Mouse (Mus musculus): Measurements from ENCODE around the gene Sema3f. TPM values are rescaled to one million over a fixed set of nuclear protein-coding genes. Genes with fewer than 3 reads are reported as not detected.
A peak's percentile ranks its signal among the peaks of the same experiment; 100 is the strongest.

Sema3f gene
- polyA plus RNA-seq, 1 experiment from 2014 or later: 11.9 TPM

DNA sequence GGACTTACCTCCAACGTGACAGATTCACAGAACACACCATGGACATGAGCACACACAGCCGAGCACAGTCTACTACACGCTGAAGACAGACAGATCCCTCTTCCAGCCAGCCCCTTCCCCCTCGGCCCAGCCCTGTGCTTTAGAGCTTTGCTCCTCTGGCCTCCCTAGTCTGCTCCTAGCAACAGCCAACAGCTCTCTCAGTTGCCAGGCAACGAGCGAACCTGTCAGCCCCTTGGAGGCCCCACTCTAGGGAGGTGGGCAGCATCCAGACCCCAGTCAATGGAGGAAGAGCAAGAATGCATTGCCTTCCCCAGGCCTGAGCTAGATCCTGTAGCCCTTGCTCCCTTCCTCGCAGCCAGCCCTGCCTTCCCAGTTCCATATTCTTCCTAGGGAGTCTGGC is 73.2 kb downstream of the Sema3f start:
- Histone ChIP-seq H3K9ac (ENCODE audit: low read length) (peak overlapping the region; percentile 37), H3K4me1 (ENCODE audit: control insufficient read depth, insufficient read depth, low read length) (peaks cover 45% of the 10 kb centered on the region), H3K9me3 (ENCODE audit: control insufficient read depth, low read length) (no peaks in the 10 kb centered on the region), H3K36me3 (ENCODE audit: control insufficient read depth, insufficient read depth, low read length) (no peaks in the 10 kb centered on the region), H3K27me3 (ENCODE audit: control insufficient read depth, insufficient read depth, low read length) (no peaks in the 10 kb centered on the region), H3K4me2 (peak overlapping the region; percentile 38), H3K27ac (ENCODE audit: low read depth, low read length) (peak overlapping the region; percentile 92), H3K4me3 (ENCODE audit: low read depth, low read length) (0 out of 2 replicates have a peak overlapping the region, but pooled peaks have one; percentile 0)
- WGBS: 9% methylated on average over 7 of the region's 7 CpGs
- ATAC-seq (ENCODE audit: low FRiP score) (peak; percentile 76), DNase-seq (ENCODE audit: low spot score, missing footprints) (peak; percentile 97)

DNA sequence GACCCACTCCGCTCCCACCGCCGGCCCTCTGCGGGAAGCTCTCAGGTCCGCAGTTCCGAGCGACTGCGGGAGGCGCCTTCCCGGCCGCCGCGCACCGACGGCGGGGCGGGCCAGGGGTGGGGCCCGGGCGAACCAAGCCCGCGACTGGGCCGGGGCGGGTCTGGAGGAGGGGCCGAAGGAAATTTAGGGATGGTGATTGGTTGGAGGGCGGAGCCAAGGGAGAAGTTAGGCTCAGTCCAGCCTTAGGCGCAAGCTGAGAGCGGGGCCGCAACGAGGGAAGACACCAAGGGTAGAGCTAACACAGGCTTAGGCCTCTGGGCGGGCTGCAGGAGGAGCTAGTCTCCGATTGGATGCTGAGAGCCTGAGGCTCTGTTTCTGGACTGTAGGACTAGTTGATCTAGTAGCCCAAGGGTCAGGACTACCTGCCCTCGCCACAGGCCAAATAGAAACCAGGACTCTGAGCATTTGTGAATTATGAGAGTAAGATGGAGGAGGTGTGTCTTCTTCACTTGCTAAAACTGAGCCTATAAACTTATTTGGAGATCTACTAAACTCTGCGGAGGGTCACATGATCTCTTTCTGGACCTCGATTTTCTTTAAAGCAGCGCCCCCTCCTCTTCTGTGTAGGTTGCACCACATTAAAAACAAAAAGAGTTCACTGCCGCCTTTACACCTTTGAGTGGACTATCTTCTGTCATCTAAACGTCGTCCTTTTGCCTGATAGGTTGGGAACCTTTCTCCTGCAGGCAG is 74.8 kb downstream of the Sema3f start, which contains the start of gene Gnai2:
Gene Gnai2 (minus strand): TSS at position 89 of the 750 bp plus-strand sequence.
- H3K36me3 ChIP-seq (ENCODE audit: control insufficient read depth, insufficient read depth, low read length): no peaks in the 10 kb centered on the region
- no peaks in the 10 kb centered on the region for H3K27me3 ChIP-seq (ENCODE audit: control insufficient read depth, insufficient read depth, low read length)
- peaks cover 52% of the 10 kb centered on the region for H3K4me1 ChIP-seq (ENCODE audit: control insufficient read depth, insufficient read depth, low read length)
- H3K9me3 ChIP-seq (ENCODE audit: control insufficient read depth, low read length): no peaks in the 10 kb centered on the region
- DNase-seq (ENCODE audit: low spot score, missing footprints) (peak; percentile 98), ATAC-seq (ENCODE audit: low FRiP score) (peak; percentile 86)
- H3K9ac ChIP-seq (ENCODE audit: low read length): peak within 1 kb of the TSS; percentile 85
- peak within 1 kb of the TSS; percentile 67 for H3K4me3 ChIP-seq (ENCODE audit: low read depth, low read length)
- H3K4me2 ChIP-seq: peak within 1 kb of the TSS; percentile 97
- H3K27ac ChIP-seq (ENCODE audit: low read depth, low read length): peak within 1 kb of the TSS; percentile 100
- 3% methylated on average over 38 of the region's 38 CpGs for whole genome bisulfite sequencing

DNA sequence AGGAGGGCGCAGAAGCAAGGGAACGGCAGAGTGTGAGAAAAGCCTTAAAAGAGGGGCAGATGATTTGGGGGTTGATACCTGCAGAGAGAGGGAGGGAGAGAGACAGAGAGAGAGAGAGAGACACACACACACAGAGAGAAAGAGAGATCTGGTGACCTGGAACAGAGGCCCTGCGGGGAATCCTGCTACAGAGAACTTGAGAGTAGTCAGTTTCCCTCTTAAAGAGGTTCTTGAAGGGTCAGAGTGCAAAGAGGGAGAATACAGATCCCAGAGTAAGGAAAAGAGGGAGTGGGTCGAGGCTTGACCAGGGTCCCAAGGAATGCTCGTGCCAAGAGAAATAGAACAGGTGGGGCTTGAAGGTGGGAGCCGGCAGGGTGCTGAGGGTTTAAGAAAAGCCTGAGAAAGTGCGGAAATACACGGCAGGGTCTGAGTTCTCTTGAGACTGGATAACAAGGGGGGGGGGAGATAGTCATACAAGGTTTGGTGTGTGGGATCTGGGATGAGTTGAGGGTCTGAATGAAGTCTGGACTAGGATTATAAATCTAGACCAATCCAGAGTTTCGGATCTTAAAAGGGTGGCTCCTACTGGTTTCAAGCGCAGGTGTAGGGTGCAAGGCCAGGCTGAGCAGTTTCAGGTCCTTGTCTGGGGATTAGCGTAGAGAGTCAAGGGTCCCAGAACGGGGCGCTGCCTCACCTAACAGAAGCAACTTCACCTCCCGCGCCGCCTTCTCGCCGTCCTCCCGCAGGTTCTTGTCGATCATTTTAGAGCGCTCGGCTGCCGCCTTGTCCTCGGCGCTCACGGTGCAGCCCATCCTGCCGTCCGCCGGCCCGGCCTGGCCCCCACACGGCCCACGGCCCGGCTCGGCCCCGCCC is 75.6 kb downstream of the Sema3f start:
- Histone ChIP-seq H3K36me3 (ENCODE audit: control insufficient read depth, insufficient read depth, low read length) (no peaks in the 10 kb centered on the region; the same call in 1 of the 2 replicates), H3K4me2 (peak overlapping the region; percentile 97), H3K27ac (ENCODE audit: low read depth, low read length) (peak overlapping the region; percentile 100), H3K4me1 (ENCODE audit: control insufficient read depth, insufficient read depth, low read length) (peaks cover 57% of the 10 kb centered on the region), H3K9ac (ENCODE audit: low read length) (peak overlapping the region; percentile 85), H3K27me3 (ENCODE audit: control insufficient read depth, insufficient read depth, low read length) (no peaks in the 10 kb centered on the region), H3K4me3 (ENCODE audit: low read depth, low read length) (peak overlapping the region; percentile 67), H3K9me3 (ENCODE audit: control insufficient read depth, low read length) (no peaks in the 10 kb centered on the region)
- ATAC-seq (ENCODE audit: low FRiP score) (no peak), DNase-seq (ENCODE audit: low spot score, missing footprints) (peak; percentile 93)
- under 1% methylated on average over 35 of the region's 35 CpGs for WGBS

DNA sequence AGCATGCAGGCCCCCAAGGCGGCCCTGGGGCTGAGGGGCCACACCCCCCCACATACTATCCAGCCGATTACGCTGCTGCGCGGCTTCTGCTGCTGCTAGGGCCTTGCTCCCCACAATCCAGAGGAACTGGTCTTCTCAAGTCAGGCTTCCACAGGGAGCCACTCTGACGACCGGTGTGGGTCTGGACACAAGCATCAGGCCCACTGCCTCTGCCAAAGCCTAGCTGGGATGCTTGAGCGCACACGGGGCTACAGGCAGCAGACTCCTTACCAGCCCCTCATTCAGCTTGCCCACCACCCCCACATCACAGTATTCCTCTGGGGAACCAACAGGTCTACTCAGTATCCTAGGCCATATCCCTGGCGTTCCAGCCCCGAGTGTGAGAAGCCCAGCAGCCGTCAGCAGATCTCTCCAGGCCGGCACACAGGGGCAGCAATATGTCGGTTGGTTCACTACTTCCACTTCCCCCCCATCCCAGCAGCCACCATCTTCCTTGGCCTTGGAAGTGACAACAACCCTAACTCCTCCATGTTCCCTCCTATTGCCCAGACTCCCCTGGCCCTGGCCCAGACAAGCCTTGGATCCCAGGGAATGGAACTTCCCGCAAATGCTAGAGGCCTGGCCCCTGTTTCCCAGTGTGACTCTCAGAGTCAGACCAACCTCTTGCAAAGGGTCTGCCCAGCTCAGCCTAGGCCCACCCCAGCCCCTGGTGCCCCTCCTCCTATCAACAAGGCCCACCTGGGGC is 76.4 kb downstream of the Sema3f start:
- Histone ChIP-seq H3K9ac (ENCODE audit: low read length) (peak overlapping the region; percentile 85), H3K27ac (ENCODE audit: low read depth, low read length) (peak overlapping the region; percentile 100), H3K4me2 (peak overlapping the region; percentile 97), H3K9me3 (ENCODE audit: control insufficient read depth, low read length) (no peaks in the 10 kb centered on the region), H3K27me3 (ENCODE audit: control insufficient read depth, insufficient read depth, low read length) (no peaks in the 10 kb centered on the region), H3K4me1 (ENCODE audit: control insufficient read depth, insufficient read depth, low read length) (peaks cover 65% of the 10 kb centered on the region), H3K36me3 (ENCODE audit: control insufficient read depth, insufficient read depth, low read length) (no peaks in the 10 kb centered on the region; the same call in 1 of the 2 replicates), H3K4me3 (ENCODE audit: low read depth, low read length) (peak overlapping the region; percentile 67)
- WGBS: under 1% methylated on average over 15 of the region's 15 CpGs
- ATAC-seq (ENCODE audit: low FRiP score) (no peak), DNase-seq (ENCODE audit: low spot score, missing footprints) (peak; percentile 95)

DNA sequence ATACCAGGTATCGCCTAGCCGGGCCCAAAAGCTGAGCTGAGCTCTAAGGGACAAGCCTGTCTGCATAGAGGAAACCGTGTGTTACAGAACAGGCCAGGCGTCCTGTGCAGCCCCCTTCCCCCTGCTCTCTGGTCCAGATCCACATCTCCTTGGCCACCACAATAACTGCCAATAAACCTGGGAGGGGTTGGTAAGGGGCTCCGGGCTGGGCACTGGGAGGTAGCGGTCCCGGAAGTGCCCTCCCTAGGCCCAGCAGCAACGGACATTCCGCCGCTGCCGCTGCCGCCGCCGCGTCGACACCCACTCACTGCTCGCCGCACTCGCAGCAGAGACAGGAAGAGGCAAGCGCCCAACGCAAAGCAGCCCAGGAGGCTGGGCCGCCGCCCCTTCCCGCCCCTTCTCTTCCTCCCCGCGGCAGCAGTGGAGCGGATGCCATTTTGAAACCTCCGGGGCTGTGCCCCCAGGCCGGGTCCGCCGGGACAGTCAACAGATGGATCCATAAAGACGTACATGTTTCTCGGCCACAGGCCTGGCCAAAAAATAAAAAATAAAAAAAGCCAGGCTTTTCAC is 77.1 kb downstream of the Sema3f start:
- peak overlapping the region; percentile 85 for H3K9ac ChIP-seq (ENCODE audit: low read length)
- peak overlapping the region; percentile 100 for H3K27ac ChIP-seq (ENCODE audit: low read depth, low read length)
- no peaks in the 10 kb centered on the region for H3K27me3 ChIP-seq (ENCODE audit: control insufficient read depth, insufficient read depth, low read length)
- ATAC-seq (ENCODE audit: low FRiP score) (no peak), DNase-seq (ENCODE audit: low spot score, missing footprints) (peak; percentile 96)
- no peaks in the 10 kb centered on the region for H3K9me3 ChIP-seq (ENCODE audit: control insufficient read depth, low read length)
- H3K36me3 ChIP-seq (ENCODE audit: control insufficient read depth, insufficient read depth, low read length): no peaks in the 10 kb centered on the region; the same call in 1 of the 2 replicates
- H3K4me3 ChIP-seq (ENCODE audit: low read depth, low read length): peak overlapping the region; percentile 67
- 2% methylated on average over 33 of the region's 33 CpGs for WGBS
- peaks cover 71% of the 10 kb centered on the region for H3K4me1 ChIP-seq (ENCODE audit: control insufficient read depth, insufficient read depth, low read length)
- peak overlapping the region; percentile 97 for H3K4me2 ChIP-seq

DNA sequence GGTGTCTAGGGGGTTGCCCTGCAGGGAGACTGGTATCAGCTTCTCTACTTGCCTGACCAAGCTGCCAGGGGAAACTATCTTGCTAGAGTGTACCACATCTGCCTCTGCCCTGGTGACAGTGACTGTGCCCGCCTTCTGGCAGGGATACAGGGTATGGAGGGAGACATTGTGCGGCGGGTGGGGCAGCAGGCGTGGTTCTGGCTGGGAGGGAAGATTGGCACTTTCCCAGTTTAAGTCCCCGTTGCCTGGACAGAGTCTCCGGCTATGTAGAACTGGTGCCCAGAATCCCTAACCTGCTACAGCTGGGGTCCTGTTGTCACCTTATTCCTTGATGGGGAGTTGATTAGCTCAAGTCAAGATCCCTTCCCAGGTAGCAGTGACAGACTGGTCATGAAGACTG is 77.8 kb downstream of the Sema3f start:
- no peak for DNase-seq (ENCODE audit: low spot score, missing footprints)
- Histone ChIP-seq H3K9ac (ENCODE audit: low read length) (peak overlapping the region; percentile 85), H3K27me3 (ENCODE audit: control insufficient read depth, insufficient read depth, low read length) (no peaks in the 10 kb centered on the region), H3K4me3 (ENCODE audit: low read depth, low read length) (peak overlapping the region; percentile 67), H3K4me1 (ENCODE audit: control insufficient read depth, insufficient read depth, low read length) (peaks cover 74% of the 10 kb centered on the region), H3K9me3 (ENCODE audit: control insufficient read depth, low read length) (no peaks in the 10 kb centered on the region), H3K27ac (ENCODE audit: low read depth, low read length) (peak overlapping the region; percentile 100), H3K36me3 (ENCODE audit: control insufficient read depth, insufficient read depth, low read length) (no peaks in the 10 kb centered on the region; the same call in 1 of the 2 replicates), H3K4me2 (peak overlapping the region; percentile 97)
- ATAC-seq (ENCODE audit: low FRiP score): no peak
- 28% methylated on average over 6 of the region's 6 CpGs for WGBS

DNA sequence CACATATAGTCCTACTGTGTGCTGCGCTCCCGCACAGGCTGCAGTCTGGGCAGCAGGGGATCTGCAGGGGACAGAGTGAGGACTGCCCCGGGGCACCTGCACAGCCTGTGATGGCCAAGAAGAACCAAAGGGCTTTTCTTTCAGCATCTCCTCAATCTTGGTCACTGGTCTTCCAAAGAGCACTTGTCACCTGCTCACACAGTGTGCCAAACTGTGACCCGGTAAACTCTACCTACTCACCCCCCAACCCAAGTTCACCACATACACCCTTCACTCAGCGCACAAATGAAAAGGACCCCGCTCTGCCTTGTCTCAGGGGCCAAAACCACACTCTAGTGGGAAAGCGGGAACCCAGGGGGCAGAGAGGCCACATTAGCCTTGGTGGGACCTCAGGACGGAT is 78.4 kb downstream of the Sema3f start:
- Histone ChIP-seq H3K9me3 (ENCODE audit: control insufficient read depth, low read length) (no peaks in the 10 kb centered on the region), H3K9ac (ENCODE audit: low read length) (peak overlapping the region; percentile 85), H3K27me3 (ENCODE audit: control insufficient read depth, insufficient read depth, low read length) (no peaks in the 10 kb centered on the region), H3K36me3 (ENCODE audit: control insufficient read depth, insufficient read depth, low read length) (no peaks in the 10 kb centered on the region; the same call in 1 of the 2 replicates), H3K4me2 (peak overlapping the region; percentile 97), H3K4me1 (ENCODE audit: control insufficient read depth, insufficient read depth, low read length) (peaks cover 74% of the 10 kb centered on the region), H3K4me3 (ENCODE audit: low read depth, low read length) (peak overlapping the region; percentile 67), H3K27ac (ENCODE audit: low read depth, low read length) (peak overlapping the region; percentile 100)
- WGBS: 63% methylated on average over 8 of the region's 8 CpGs
- ATAC-seq (ENCODE audit: low FRiP score) (no peak), DNase-seq (ENCODE audit: low spot score, missing footprints) (no peak)
